Mouse (Mus musculus): ENCODE results near the gene Olfr384. TPM values are rescaled to one million over a fixed set of nuclear protein-coding genes. Genes with fewer than 3 reads are reported as not detected.
"Not testable (repeated sequence)": the region's sequence is repeated elsewhere in the genome, so short reads cannot be mapped to it uniquely, and the experiment has no call there.

The Olfr384 gene
- polyA plus RNA-seq (2015; fragmentation: Nextera tagmentation; extraction: Ambion mirVana) = not detected in 2 replicates

DNA sequence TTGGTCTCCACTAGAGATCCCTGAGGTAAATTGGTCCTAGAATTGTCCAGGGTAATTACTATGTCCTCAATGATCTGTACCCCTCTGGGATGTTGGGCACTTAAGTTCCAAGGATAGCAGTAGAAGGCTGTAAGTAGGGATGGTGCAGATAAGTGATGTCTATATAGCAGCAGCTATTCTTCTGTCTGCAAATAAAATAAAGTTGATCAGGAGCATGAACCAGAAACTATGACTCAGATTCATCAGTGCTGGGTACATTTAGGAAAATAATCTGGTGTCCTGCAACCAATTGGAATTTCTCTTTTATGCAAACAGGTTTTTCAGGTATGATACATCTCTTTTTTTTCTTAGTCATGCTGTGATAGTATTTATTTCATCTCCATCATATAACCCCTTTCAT is at the start of gene Olfr384:
Gene Olfr384, plus strand, starts transcription at position 301 of the 400 bp plus-strand sequence.
- Histone ChIP-seq H3K27me3 (ENCODE audit: control insufficient read depth, insufficient read depth, low read depth, low read length) (no peaks in the 10 kb centered on the region), H3K4me3 (ENCODE audit: low read length) (no peak within 1 kb of the TSS), H3K27ac (ENCODE audit: low read length) (no peak within 1 kb of the TSS), H3K9me3 (ENCODE audit: control insufficient read depth, low read length) (no peaks in the 10 kb centered on the region), H3K36me3 (ENCODE audit: control insufficient read depth, insufficient read depth, low read length) (no peaks in the 10 kb centered on the region), H3K4me2 (ENCODE audit: low read depth, low read length) (no peak within 1 kb of the TSS), H3K4me1 (replicated peaks; ENCODE audit: control insufficient read depth, insufficient read depth, low read length) (no peaks in the 10 kb centered on the region), H3K9ac (ENCODE audit: low read length) (no peak within 1 kb of the TSS)
- ATAC-seq (ENCODE audit: low read depth) = no peak

DNA sequence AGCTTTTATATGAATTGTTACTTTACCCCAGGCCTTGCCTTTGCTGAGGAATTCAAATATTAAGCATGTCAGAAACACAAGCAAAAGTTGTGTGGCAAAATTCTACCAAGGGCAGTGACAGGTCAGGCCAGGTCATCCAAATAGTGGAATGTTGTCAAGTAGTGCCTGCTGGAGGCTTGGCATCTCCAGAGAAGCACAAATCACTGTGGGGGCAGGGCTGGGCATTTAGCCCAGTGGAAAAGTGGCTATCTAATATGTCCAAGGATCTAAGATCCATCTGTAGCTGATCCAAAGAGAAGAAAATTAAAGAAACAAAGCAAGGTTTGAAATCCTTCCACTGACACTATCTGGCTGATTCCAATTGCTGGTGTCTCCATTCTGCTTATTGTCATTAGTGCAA is 18.5 kb upstream of the Olfr384 start:
- H3K27me3 ChIP-seq (ENCODE audit: control insufficient read depth, insufficient read depth, low read depth, low read length) = no peaks in the 10 kb centered on the region
- H3K4me3 ChIP-seq (ENCODE audit: low read length) = no peak overlapping the region
- no peak overlapping the region for H3K9ac ChIP-seq (ENCODE audit: low read length)
- ATAC-seq (ENCODE audit: low read depth) = no peak
- H3K36me3 ChIP-seq (ENCODE audit: control insufficient read depth, insufficient read depth, low read length) = no peaks in the 10 kb centered on the region
- H3K27ac ChIP-seq (ENCODE audit: low read length) = no peak overlapping the region
- no peaks in the 10 kb centered on the region for H3K4me1 ChIP-seq (replicated peaks; ENCODE audit: control insufficient read depth, insufficient read depth, low read length)
- no peaks in the 10 kb centered on the region; the same call in 1 of the 2 replicates for H3K9me3 ChIP-seq (ENCODE audit: control insufficient read depth, low read length)
- no peak overlapping the region for H3K4me2 ChIP-seq (ENCODE audit: low read depth, low read length)

DNA sequence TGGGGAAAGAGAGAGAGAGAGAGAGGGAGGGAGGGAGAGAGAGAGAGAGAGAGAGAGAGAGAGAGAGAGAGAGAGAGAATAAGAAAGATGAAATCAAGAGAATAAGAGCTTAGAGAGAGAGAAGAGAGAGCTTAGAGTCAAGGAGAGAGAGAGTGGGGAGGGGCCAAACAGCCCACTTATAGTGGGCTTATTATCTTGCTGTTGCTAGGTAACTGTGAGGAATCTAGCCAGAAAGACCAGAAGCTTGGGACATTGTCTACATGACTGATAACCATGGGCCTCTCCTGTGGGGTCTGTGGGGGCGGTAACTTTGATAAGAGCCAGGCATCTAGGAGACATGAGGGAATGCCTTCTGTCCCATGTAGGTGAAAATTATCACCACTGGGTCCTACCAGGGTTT is 15.2 kb upstream of the Olfr384 start:
- ATAC-seq (ENCODE audit: low read depth); H3K27ac ChIP-seq (ENCODE audit: low read length); H3K4me3 ChIP-seq (ENCODE audit: low read length); H3K4me1 ChIP-seq (replicated peaks; ENCODE audit: control insufficient read depth, insufficient read depth, low read length); H3K36me3 ChIP-seq (ENCODE audit: control insufficient read depth, insufficient read depth, low read length); H3K4me2 ChIP-seq (ENCODE audit: low read depth, low read length); H3K27me3 ChIP-seq (ENCODE audit: control insufficient read depth, insufficient read depth, low read depth, low read length); H3K9me3 ChIP-seq (ENCODE audit: control insufficient read depth, low read length); H3K9ac ChIP-seq (ENCODE audit: low read length): not testable (repeated sequence)
- WGBS = 75% methylated on average over 1 of the region's 1 CpGs

DNA sequence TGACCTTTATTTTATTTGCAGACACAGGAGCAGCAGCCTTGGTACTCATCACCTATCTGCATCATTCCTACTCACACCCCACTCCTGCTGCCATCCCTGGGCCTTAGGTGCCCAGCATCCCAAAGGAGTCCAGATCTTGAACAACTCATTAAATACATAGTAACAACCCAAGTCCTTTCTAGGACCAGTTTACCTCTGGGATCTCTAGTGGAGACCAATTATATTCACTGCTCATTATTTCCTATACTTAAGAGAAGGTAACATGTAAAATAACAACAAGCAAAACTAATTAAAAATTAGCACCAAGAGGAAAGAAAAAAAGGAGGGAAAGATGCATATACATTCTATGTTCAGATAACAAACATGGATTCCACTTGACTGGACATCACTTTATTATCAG is 5.5 kb upstream of the Olfr384 start, which contains the start of gene Olfr385:
Gene Olfr385, minus strand, starts transcription at position 101 of the 400 bp plus-strand sequence.
- no peak for ATAC-seq (ENCODE audit: low read depth)
- Histone ChIP-seq H3K9me3 (ENCODE audit: control insufficient read depth, low read length) (no peaks in the 10 kb centered on the region), H3K9ac (ENCODE audit: low read length) (no peak within 1 kb of the TSS), H3K4me1 (replicated peaks; ENCODE audit: control insufficient read depth, insufficient read depth, low read length) (no peaks in the 10 kb centered on the region), H3K4me3 (ENCODE audit: low read length) (no peak within 1 kb of the TSS), H3K4me2 (ENCODE audit: low read depth, low read length) (no peak within 1 kb of the TSS), H3K27ac (ENCODE audit: low read length) (no peak within 1 kb of the TSS), H3K27me3 (ENCODE audit: control insufficient read depth, insufficient read depth, low read depth, low read length) (no peaks in the 10 kb centered on the region), H3K36me3 (ENCODE audit: control insufficient read depth, insufficient read depth, low read length) (no peaks in the 10 kb centered on the region)

Other genes with a start within 250 kb of the Olfr384 start
- not detected in 2 replicates for gene Olfr20, start 247.8 kb upstream of the Olfr384 start, polyA plus RNA-seq (2015; fragmentation: Nextera tagmentation; extraction: Ambion mirVana)
- gene Olfr376, start 227.3 kb upstream of the Olfr384 start, polyA plus RNA-seq (2015; fragmentation: Nextera tagmentation; extraction: Ambion mirVana) = not detected in 2 replicates
- gene Olfr1, start 199.0 kb upstream of the Olfr384 start, polyA plus RNA-seq (2015; fragmentation: Nextera tagmentation; extraction: Ambion mirVana) = not detected in 2 replicates
- not detected in 2 replicates for gene Olfr378, start 170.1 kb upstream of the Olfr384 start, polyA plus RNA-seq (2015; fragmentation: Nextera tagmentation; extraction: Ambion mirVana)
- not detected in 2 replicates for gene Olfr380, start 141.1 kb upstream of the Olfr384 start, polyA plus RNA-seq (2015; fragmentation: Nextera tagmentation; extraction: Ambion mirVana)
- gene Olfr381, start 107.0 kb upstream of the Olfr384 start, polyA plus RNA-seq (2015; fragmentation: Nextera tagmentation; extraction: Ambion mirVana) = not detected in 2 replicates
- not detected in 2 replicates for gene Olfr382, start 81.4 kb upstream of the Olfr384 start, polyA plus RNA-seq (2015; fragmentation: Nextera tagmentation; extraction: Ambion mirVana)
- not detected in 2 replicates for gene Olfr385, start 5.6 kb upstream of the Olfr384 start, polyA plus RNA-seq (2015; fragmentation: Nextera tagmentation; extraction: Ambion mirVana)
- not detected in 2 replicates for gene Zfp735, start 90.2 kb downstream of the Olfr384 start, polyA plus RNA-seq (2015; fragmentation: Nextera tagmentation; extraction: Ambion mirVana)
- gene Olfr389, start 182.1 kb downstream of the Olfr384 start, polyA plus RNA-seq (2015; fragmentation: Nextera tagmentation; extraction: Ambion mirVana) = not detected in 2 replicates
- not detected in 2 replicates for gene Olfr390, start 184.4 kb downstream of the Olfr384 start, polyA plus RNA-seq (2015; fragmentation: Nextera tagmentation; extraction: Ambion mirVana)
- not detected in 2 replicates for gene Olfr391-ps, start 204.5 kb downstream of the Olfr384 start, polyA plus RNA-seq (2015; fragmentation: Nextera tagmentation; extraction: Ambion mirVana)
- gene Olfr392, start 218.5 kb downstream of the Olfr384 start, polyA plus RNA-seq (2015; fragmentation: Nextera tagmentation; extraction: Ambion mirVana) = not detected in 2 replicates